Mouse (Mus musculus) embryo, embryonic 10.5 days (tissue): ENCODE data around the gene 4931400O07Rik.

ENCODE experiments used
- DNase-seq: peaks from one replicate; pipeline ENCODE4 v3.0.0-alpha.2; 2015; ENCODE audit warnings: low spot score

Gene 4931400O07Rik

GRCm38 (mm10) chrX:62467691-62468090 lies at the start of gene 4931400O07Rik:
Gene 4931400O07Rik, plus strand, starts transcription at chrX:62467991.
- no peak for DNase-seq
